Mouse (Mus musculus): ENCODE results near the gene Tnr. TPM values are rescaled to one million over a fixed set of nuclear protein-coding genes. Genes with fewer than 3 reads are reported as not detected.
"Not testable (repeated sequence)": the region's sequence is repeated elsewhere in the genome, so short reads cannot be mapped to it uniquely, and the experiment has no call there.

Tnr gene
- polyA plus RNA-seq, 1 experiment from 2014 or later = not detected

DNA sequence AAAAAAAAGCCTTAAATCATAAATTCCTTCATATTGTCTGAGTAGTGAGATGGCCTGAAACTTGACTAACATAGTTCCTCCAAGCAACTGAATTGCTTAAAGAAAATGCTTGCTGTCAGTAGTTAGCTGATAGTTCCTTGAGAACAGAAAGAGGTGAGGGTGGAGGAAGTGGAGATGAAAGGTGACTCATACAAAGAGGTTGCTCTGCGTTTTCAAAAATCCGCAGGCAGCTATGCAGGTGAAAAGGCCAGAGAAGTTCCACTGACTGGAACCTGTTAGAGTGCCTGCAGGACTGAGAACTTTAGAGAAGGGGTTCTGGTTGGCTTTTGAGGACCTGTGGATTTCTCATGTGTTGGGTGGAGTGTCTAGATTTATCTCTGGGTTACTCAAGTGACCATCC, 414.9 kb downstream of the Tnr start:
- ATAC-seq (ENCODE audit: insufficient read depth) (no peak), DNase-seq (no peak)
- Histone ChIP-seq H3K4me1 (ENCODE audit: insufficient read depth) (no peaks in the 10 kb centered on the region), H3K4me2 (no peak overlapping the region), H3K9ac (no peak overlapping the region), H3K36me3 (ENCODE audit: insufficient read depth) (no peaks in the 10 kb centered on the region), H3K27me3 (ENCODE audit: insufficient read depth, low read length) (no peaks in the 10 kb centered on the region), H3K27ac (ENCODE audit: low read depth) (no peak overlapping the region), H3K9me3 (ENCODE audit: low read depth, low read length) (no peaks in the 10 kb centered on the region), H3K4me3 (ENCODE audit: low read depth, low read length) (no peak overlapping the region)
- 76% methylated on average over 2 of the region's 2 CpGs for WGBS
- no peak for TF ChIP-seq CTCF (IDR thresholded peaks at IDR 0.05; ENCODE audit: low read depth)

DNA sequence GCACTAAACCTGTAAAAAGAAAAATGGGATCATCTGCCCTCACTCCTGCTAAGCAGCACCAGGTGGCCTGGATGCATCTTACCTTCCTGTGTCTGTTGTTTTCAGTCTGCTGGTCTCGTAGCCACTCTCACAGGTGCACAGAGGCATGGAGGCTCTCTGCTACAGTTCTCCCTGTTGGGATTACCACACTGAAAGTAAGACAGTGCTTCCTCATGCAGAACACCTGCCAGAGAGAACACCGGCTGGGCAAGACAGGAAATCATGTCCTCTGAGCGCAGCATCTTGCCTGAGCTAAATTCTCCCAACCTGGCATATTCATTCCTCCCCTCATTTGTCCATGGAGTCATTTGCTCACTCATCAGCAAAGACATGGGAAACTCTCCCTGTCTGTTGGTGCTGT, 415.8 kb downstream of the Tnr start:
- H3K9ac ChIP-seq = no peak overlapping the region
- H3K4me3 ChIP-seq (ENCODE audit: low read depth, low read length) = no peak overlapping the region
- H3K4me1 ChIP-seq (ENCODE audit: insufficient read depth) = no peaks in the 10 kb centered on the region
- no peaks in the 10 kb centered on the region for H3K9me3 ChIP-seq (ENCODE audit: low read depth, low read length)
- DNase-seq (no peak), ATAC-seq (ENCODE audit: insufficient read depth) (no peak)
- WGBS = 82% methylated on average over 3 of the region's 3 CpGs
- no peaks in the 10 kb centered on the region for H3K27me3 ChIP-seq (ENCODE audit: insufficient read depth, low read length)
- H3K36me3 ChIP-seq (ENCODE audit: insufficient read depth) = no peaks in the 10 kb centered on the region
- no peak overlapping the region for H3K4me2 ChIP-seq
- no peak overlapping the region for H3K27ac ChIP-seq (ENCODE audit: low read depth)
- no peak for TF ChIP-seq CTCF (IDR thresholded peaks at IDR 0.05; ENCODE audit: low read depth)

GRCm38 (mm10) chr1:159953526-159953925, 430.0 kb downstream of the Tnr start:
- Histone ChIP-seq H3K4me2 (no peak overlapping the region), H3K4me1 (ENCODE audit: insufficient read depth) (no peaks in the 10 kb centered on the region), H3K4me3 (ENCODE audit: low read depth, low read length) (no peak overlapping the region), H3K27ac (ENCODE audit: low read depth) (no peak overlapping the region), H3K36me3 (ENCODE audit: insufficient read depth) (no peaks in the 10 kb centered on the region), H3K9me3 (ENCODE audit: low read depth, low read length) (no peaks in the 10 kb centered on the region), H3K9ac (no peak overlapping the region), H3K27me3 (ENCODE audit: insufficient read depth, low read length) (no peaks in the 10 kb centered on the region)
- WGBS = 38% methylated on average over 1 of the region's 1 CpGs
- ATAC-seq (ENCODE audit: insufficient read depth) (no peak), DNase-seq (no peak)
- TF ChIP-seq CTCF (IDR thresholded peaks at IDR 0.05; ENCODE audit: low read depth) = no peak

- H3K9me3 ChIP-seq (ENCODE audit: low read depth, low read length) = no peaks in the 10 kb centered on the region
- no peak for TF ChIP-seq CTCF (IDR thresholded peaks at IDR 0.05; ENCODE audit: low read depth)
- no peak overlapping the region for H3K27ac ChIP-seq (ENCODE audit: low read depth)
- ATAC-seq (ENCODE audit: insufficient read depth) (no peak), DNase-seq (no peak)
- no peak overlapping the region for H3K4me3 ChIP-seq (ENCODE audit: low read depth, low read length)
- 56% methylated on average over 4 of the region's 4 CpGs for WGBS
- no peaks in the 10 kb centered on the region for H3K27me3 ChIP-seq (ENCODE audit: insufficient read depth, low read length)
- H3K36me3 ChIP-seq (ENCODE audit: insufficient read depth) = no peaks in the 10 kb centered on the region
- no peak overlapping the region for H3K4me2 ChIP-seq
- H3K9ac ChIP-seq = no peak overlapping the region
- H3K4me1 ChIP-seq (ENCODE audit: insufficient read depth) = no peaks in the 10 kb centered on the region
These were observed 439.8 kb downstream of the Tnr start for GRCm38 (mm10) chr1:159963351-159963750.

DNA sequence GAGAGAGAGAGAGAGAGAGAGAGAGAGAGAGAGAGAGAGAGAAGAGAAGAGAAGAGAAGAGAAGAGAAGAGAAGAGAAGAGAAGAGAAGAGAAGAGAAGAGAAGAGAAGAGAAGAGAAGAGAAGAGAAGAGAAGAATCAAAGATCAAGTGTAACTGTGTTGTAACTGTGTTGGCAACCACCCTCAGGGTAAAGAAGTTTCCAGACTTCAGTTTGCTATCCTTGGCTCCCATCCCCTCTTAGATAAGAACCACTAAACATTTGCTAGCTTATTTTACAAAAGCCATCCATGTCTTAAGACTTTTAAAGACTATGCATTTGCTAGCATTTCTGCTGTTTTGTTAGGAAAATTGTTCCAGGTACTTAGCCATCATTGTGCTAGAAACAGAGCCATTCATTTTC, 442.7 kb downstream of the Tnr start:
- not testable (repeated sequence) for H3K4me1 ChIP-seq (ENCODE audit: insufficient read depth); H3K9me3 ChIP-seq (ENCODE audit: low read depth, low read length); H3K4me3 ChIP-seq (ENCODE audit: low read depth, low read length); DNase-seq; ATAC-seq (ENCODE audit: insufficient read depth); H3K9ac ChIP-seq; H3K27ac ChIP-seq (ENCODE audit: low read depth); H3K4me2 ChIP-seq; H3K27me3 ChIP-seq (ENCODE audit: insufficient read depth, low read length); H3K36me3 ChIP-seq (ENCODE audit: insufficient read depth)

DNA sequence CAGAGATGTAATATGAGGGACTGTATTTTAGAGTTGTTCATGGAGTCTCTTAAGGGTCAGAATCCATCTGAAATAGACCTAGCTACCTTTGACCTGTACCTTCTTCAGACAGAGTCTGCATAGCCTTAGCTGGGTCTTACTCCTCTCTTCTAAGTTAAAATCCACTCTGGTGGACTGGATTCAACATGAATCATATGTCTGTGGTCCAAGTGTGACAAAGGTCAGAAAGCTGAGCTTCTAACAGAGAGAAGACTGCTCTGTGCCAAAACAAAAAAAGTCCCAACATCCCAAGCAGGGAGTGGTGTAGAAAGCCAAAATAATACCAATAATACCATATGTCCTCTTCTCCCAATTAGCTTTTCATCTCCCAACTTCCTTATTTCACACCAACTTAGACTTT, 444.8 kb downstream of the Tnr start:
- no peak overlapping the region for H3K9ac ChIP-seq
- H3K9me3 ChIP-seq (ENCODE audit: low read depth, low read length) = no peaks in the 10 kb centered on the region
- no peaks in the 10 kb centered on the region for H3K27me3 ChIP-seq (ENCODE audit: insufficient read depth, low read length)
- H3K36me3 ChIP-seq (ENCODE audit: insufficient read depth) = no peaks in the 10 kb centered on the region
- H3K4me2 ChIP-seq = no peak overlapping the region
- no peak overlapping the region for H3K4me3 ChIP-seq (ENCODE audit: low read depth, low read length)
- no peaks in the 10 kb centered on the region for H3K4me1 ChIP-seq (ENCODE audit: insufficient read depth)
- TF ChIP-seq CTCF (IDR thresholded peaks at IDR 0.05; ENCODE audit: low read depth) = no peak
- no peak for ATAC-seq (ENCODE audit: insufficient read depth)
- DNase-seq = no peak
- no peak overlapping the region for H3K27ac ChIP-seq (ENCODE audit: low read depth)

DNA sequence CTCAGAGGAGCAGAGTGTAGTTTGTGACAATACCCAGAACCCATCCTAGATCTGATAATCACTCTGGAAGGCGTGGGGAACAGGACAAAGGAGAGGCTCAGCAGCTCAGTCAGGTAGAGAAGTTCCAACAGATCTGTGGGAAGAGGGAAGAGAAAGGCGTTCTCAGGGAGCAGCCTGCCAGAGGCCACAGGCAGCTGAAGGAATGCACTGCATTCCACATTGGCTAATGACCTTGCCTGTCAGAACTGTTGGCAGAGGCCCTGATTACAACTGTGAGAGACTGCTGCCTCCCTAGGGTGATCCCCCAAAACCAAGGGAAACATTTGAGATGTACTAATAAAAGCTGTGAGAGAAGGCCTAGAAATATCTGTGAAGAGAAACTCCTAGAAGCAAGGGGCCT, 454.2 kb downstream of the Tnr start:
- Histone ChIP-seq H3K9ac (no peak overlapping the region), H3K4me2 (no peak overlapping the region), H3K36me3 (ENCODE audit: insufficient read depth) (no peaks in the 10 kb centered on the region), H3K4me1 (ENCODE audit: insufficient read depth) (no peaks in the 10 kb centered on the region), H3K9me3 (ENCODE audit: low read depth, low read length) (no peaks in the 10 kb centered on the region), H3K27me3 (ENCODE audit: insufficient read depth, low read length) (no peaks in the 10 kb centered on the region), H3K4me3 (ENCODE audit: low read depth, low read length) (no peak overlapping the region), H3K27ac (ENCODE audit: low read depth) (no peak overlapping the region)
- TF ChIP-seq CTCF (IDR thresholded peaks at IDR 0.05; ENCODE audit: low read depth) = no peak
- ATAC-seq (ENCODE audit: insufficient read depth) (no peak), DNase-seq (peak; percentile 11)
- 31% methylated on average over 2 of the region's 2 CpGs for WGBS

- Histone ChIP-seq H3K9me3 (ENCODE audit: low read depth, low read length) (no peaks in the 10 kb centered on the region), H3K4me2 (no peak overlapping the region), H3K27me3 (ENCODE audit: insufficient read depth, low read length) (no peaks in the 10 kb centered on the region), H3K27ac (ENCODE audit: low read depth) (no peak overlapping the region), H3K36me3 (ENCODE audit: insufficient read depth) (no peaks in the 10 kb centered on the region), H3K4me1 (ENCODE audit: insufficient read depth) (no peaks in the 10 kb centered on the region), H3K4me3 (ENCODE audit: low read depth, low read length) (no peak overlapping the region), H3K9ac (no peak overlapping the region)
- no peak for ATAC-seq (ENCODE audit: insufficient read depth)
- DNase-seq = peak; percentile 5
- 84% methylated on average over 2 of the region's 2 CpGs for whole genome bisulfite sequencing
- no peak for TF ChIP-seq CTCF (IDR thresholded peaks at IDR 0.05; ENCODE audit: low read depth)
These were observed 455.5 kb downstream of the Tnr start for GRCm38 (mm10) chr1:159979096-159979495.

Measured in lung, embryonic 14.5 days (tissue).